Mouse (Mus musculus): Measurements from ENCODE around the gene Trappc6a. TPM values are rescaled to one million over a fixed set of nuclear protein-coding genes. Genes with fewer than 3 reads are reported as not detected.

The Trappc6a gene
- polyA plus RNA-seq, 1 experiment from 2014 or later: 51.0 TPM

DNA sequence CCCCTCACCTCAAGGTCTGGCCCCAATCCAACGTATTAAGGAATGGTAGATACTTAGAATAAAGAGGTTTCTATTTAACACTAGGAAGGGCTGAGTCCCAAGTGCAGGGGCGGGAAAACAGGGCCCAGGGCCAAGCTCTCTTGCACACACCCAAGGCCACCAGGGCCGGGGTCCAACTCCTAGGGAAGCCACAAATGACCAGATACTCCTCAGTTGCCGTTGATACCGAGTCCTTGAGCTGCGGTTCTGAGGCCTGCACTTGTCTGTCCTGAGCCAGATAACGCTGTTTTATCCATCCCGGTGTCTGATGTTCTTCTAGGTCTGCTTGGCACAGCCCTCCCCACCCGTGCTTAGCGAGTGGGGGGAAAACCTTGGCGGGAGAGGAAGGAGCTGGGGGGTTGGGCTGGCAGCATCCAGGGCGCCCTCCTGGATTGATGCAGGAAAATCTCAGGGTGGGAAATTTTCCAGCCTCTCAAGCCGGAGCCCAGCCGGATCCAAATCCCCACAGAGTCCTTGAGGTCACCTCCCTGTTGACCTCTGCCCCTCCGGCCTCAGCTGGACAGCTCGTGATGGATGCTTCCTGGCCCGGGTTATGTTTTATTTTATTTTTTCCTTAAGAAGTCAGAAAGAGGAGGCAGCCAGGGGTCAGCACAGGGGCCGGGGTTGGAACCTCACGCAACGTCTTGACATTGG lies 12.5 kb upstream of the Trappc6a start:
- H3K4me1 ChIP-seq: peaks cover 6% of the 10 kb centered on the region
- H3K4me2 ChIP-seq (replicated peaks): no peak overlapping the region
- no peak overlapping the region for H3K9ac ChIP-seq
- no peaks in the 10 kb centered on the region for H3K36me3 ChIP-seq
- WGBS: 75% methylated on average over 20 of the region's 20 CpGs
- no peak overlapping the region for H3K4me3 ChIP-seq
- no peak for ATAC-seq (ENCODE audit: low FRiP score, low read depth)
- peaks cover 26% of the 10 kb centered on the region for H3K27me3 ChIP-seq (replicated peaks)
- H3K9me3 ChIP-seq: no peaks in the 10 kb centered on the region
- no peak overlapping the region for H3K27ac ChIP-seq

DNA sequence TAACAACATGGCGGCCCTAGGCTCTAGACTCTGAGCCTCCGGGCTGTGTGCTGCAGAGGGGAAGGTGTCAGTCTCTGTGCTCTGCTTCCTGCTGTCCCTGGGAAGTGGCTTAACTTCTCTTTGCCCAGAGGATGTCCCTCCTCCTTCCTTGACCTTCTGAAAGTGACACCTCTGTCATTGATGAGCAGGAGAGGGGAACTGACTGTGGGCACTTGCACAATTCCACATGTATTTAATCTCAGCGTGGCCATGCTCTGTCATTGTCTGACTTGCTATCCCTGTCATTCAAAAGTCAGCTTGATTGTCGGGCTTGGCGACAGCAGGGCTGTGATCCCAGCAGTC lies 12.0 kb upstream of the Trappc6a start:
- H3K4me3 ChIP-seq: no peak overlapping the region
- H3K9ac ChIP-seq: no peak overlapping the region
- peaks cover 20% of the 10 kb centered on the region for H3K27me3 ChIP-seq (replicated peaks)
- WGBS: 85% methylated on average over 5 of the region's 5 CpGs
- no peak for ATAC-seq (ENCODE audit: low FRiP score, low read depth)
- no peaks in the 10 kb centered on the region for H3K36me3 ChIP-seq
- H3K9me3 ChIP-seq: no peaks in the 10 kb centered on the region
- H3K4me1 ChIP-seq: peaks cover 6% of the 10 kb centered on the region
- H3K4me2 ChIP-seq (replicated peaks): no peak overlapping the region
- no peak overlapping the region for H3K27ac ChIP-seq

- 0 out of 2 replicates have a peak overlapping the region, but pooled peaks have one; percentile 8 for H3K9ac ChIP-seq
- 74% methylated on average over 4 of the region's 4 CpGs for WGBS
- H3K4me1 ChIP-seq: no peaks in the 10 kb centered on the region
- H3K4me2 ChIP-seq (replicated peaks): no peak overlapping the region
- H3K4me3 ChIP-seq: no peak overlapping the region
- no peak overlapping the region for H3K27ac ChIP-seq
- H3K27me3 ChIP-seq (replicated peaks): peaks cover 3% of the 10 kb centered on the region; the same call in 1 of the 2 replicates
- no peaks in the 10 kb centered on the region for H3K36me3 ChIP-seq
- H3K9me3 ChIP-seq: no peaks in the 10 kb centered on the region
- no peak for ATAC-seq (ENCODE audit: low FRiP score, low read depth)
Measured at GRCm38 (mm10) chr7:19498326-19498725, 9.9 kb upstream of the Trappc6a start.

DNA sequence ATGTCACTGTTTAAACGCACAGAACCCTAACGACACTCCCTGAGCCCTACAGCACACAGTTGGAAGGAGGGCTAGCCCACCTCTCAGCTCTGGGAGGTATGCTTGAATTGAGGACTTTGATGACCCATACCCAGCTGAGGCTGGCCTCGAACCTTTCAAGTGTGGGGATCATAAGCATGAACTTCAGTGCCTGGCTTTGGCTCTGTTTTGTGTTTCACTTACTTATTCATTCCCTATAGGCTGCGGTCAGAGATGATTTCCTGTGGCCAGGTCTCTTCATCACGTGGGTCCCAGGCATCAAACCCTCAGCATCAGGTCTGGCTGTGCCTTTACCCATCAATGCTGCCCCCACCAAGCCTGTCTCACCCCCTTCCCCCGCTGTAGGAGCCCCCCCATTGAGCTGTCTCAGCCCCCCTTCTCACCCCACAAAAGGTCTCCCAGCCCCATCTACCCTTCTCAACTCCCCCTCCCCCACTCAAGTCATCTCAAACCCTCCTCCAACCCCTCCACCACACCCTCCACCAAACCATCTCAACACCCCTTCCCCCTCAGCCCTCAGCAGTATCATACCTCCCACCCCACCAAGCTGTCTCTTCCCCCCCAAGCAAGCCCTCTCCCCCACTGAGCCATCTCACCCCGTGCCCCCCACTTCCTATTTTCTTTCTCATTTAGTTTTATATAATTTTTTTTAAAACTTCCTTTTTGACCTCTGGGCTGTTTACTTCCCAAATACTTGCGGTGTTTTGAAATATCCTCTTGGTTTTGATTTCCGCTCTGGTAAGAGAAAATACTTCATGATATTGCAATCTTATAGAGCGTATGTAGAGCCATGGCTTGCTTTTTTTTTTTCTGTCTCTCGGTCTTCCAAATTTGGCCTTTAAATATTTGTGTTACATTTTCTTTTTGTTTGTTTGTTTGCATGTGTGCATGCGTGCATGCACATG lies 7.5 kb upstream of the Trappc6a start:
- WGBS: 74% methylated on average over 12 of the region's 12 CpGs
- no peaks in the 10 kb centered on the region for H3K27me3 ChIP-seq (replicated peaks)
- no peak overlapping the region for H3K4me2 ChIP-seq (replicated peaks)
- H3K9ac ChIP-seq: no peak overlapping the region
- H3K4me3 ChIP-seq: no peak overlapping the region
- H3K27ac ChIP-seq: no peak overlapping the region
- H3K4me1 ChIP-seq: no peaks in the 10 kb centered on the region
- no peaks in the 10 kb centered on the region for H3K36me3 ChIP-seq
- H3K9me3 ChIP-seq: no peaks in the 10 kb centered on the region
- no peak for ATAC-seq (ENCODE audit: low FRiP score, low read depth)

GRCm38 (mm10) chr7:19501658-19502057 lies 6.5 kb upstream of the Trappc6a start:
- Histone ChIP-seq H3K27ac (no peak overlapping the region), H3K4me2 (replicated peaks) (no peak overlapping the region), H3K9ac (no peak overlapping the region), H3K4me1 (peaks cover 2% of the 10 kb centered on the region), H3K9me3 (no peaks in the 10 kb centered on the region), H3K27me3 (replicated peaks) (no peaks in the 10 kb centered on the region), H3K4me3 (no peak overlapping the region), H3K36me3 (no peaks in the 10 kb centered on the region)
- ATAC-seq (ENCODE audit: low FRiP score, low read depth): no peak
- WGBS: 83% methylated on average over 4 of the region's 4 CpGs

DNA sequence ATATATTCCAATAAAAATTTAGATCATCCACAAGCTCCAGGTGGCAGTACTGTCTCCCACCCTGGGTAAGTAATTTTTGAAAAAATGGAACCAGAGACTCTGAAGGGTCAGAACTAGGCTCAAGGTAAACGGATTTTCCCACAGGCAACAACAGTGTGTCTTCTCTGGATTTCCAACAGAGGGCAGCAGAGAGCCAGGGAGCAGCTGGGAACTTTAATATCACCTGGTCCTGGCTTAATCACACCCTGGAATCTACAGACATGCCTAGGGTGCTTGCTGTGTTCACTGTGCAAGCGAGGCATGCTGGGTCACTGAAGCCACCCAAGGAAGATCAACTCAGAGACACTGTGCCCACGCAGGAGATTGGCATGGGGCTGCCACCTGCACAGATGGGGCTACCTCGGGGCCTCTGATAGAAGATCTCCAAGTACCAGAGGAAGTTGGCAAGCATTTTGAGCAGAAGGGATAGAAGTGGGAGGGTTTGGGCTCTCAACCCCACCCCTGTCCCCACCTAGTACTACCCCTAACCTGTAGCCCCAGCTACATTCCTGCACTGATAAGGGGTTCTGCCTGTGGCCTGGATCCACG lies 4.6 kb upstream of the Trappc6a start:
- WGBS: 38% methylated on average over 5 of the region's 5 CpGs
- Histone ChIP-seq H3K4me2 (replicated peaks) (no peak overlapping the region), H3K9me3 (no peaks in the 10 kb centered on the region), H3K36me3 (no peaks in the 10 kb centered on the region), H3K27ac (no peak overlapping the region), H3K9ac (no peak overlapping the region), H3K27me3 (replicated peaks) (no peaks in the 10 kb centered on the region), H3K4me3 (no peak overlapping the region), H3K4me1 (peaks cover 14% of the 10 kb centered on the region)
- ATAC-seq (ENCODE audit: low FRiP score, low read depth): no peak

DNA sequence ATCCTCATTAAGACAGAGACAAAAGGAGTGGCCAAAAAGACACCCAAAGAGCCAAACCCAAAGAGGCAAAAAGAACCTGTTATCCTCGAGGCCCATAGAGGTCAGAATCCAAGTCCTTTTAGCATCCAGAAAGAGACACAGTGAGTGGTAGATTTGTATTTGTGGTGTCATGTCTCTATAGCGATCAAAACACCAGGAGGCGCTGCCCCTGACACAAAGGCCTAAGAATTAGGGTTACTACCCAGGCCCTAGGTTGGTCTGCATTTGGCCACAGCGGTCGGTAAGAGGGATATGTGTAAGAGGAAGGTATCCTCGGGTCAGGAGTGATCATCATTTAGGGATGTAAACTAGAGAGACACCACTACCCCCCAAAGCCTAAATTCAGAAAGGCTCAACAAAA lies 1.9 kb upstream of the Trappc6a start:
- H3K36me3 ChIP-seq: no peaks in the 10 kb centered on the region
- no peaks in the 10 kb centered on the region for H3K9me3 ChIP-seq
- peak overlapping the region; percentile 91 for H3K4me2 ChIP-seq (replicated peaks)
- no peak overlapping the region for H3K27ac ChIP-seq
- ATAC-seq (ENCODE audit: low FRiP score, low read depth): no peak
- H3K4me3 ChIP-seq: no peak overlapping the region
- no peaks in the 10 kb centered on the region for H3K27me3 ChIP-seq (replicated peaks)
- peaks cover 17% of the 10 kb centered on the region for H3K4me1 ChIP-seq
- 27% methylated on average over 6 of the region's 6 CpGs for WGBS
- H3K9ac ChIP-seq: no peak overlapping the region

- Histone ChIP-seq H3K4me1 (peaks cover 17% of the 10 kb centered on the region), H3K36me3 (no peaks in the 10 kb centered on the region), H3K27ac (no peak overlapping the region), H3K4me2 (replicated peaks) (peak overlapping the region; percentile 91), H3K9me3 (no peaks in the 10 kb centered on the region), H3K9ac (peak overlapping the region; percentile 75), H3K4me3 (peak overlapping the region; percentile 76), H3K27me3 (replicated peaks) (no peaks in the 10 kb centered on the region)
- peak; percentile 22; the same call in 1 of the 2 replicates for ATAC-seq (ENCODE audit: low FRiP score, low read depth)
- under 1% methylated on average over 70 of the region's 71 CpGs for WGBS
Measured at GRCm38 (mm10) chr7:19506969-19507611, 1.1 kb upstream of the Trappc6a start.

GRCm38 (mm10) chr7:19507612-19507981 lies 598 bp upstream of the Trappc6a start:
- Histone ChIP-seq H3K27ac (no peak overlapping the region), H3K27me3 (replicated peaks) (no peaks in the 10 kb centered on the region), H3K36me3 (no peaks in the 10 kb centered on the region), H3K9ac (peak overlapping the region; percentile 75), H3K4me3 (peak overlapping the region; percentile 76), H3K4me1 (peaks cover 17% of the 10 kb centered on the region), H3K4me2 (replicated peaks) (peak overlapping the region; percentile 91), H3K9me3 (no peaks in the 10 kb centered on the region)
- 7% methylated on average over 18 of the region's 18 CpGs for WGBS
- no peak; the same call in 1 of the 2 replicates for ATAC-seq (ENCODE audit: low FRiP score, low read depth)

DNA sequence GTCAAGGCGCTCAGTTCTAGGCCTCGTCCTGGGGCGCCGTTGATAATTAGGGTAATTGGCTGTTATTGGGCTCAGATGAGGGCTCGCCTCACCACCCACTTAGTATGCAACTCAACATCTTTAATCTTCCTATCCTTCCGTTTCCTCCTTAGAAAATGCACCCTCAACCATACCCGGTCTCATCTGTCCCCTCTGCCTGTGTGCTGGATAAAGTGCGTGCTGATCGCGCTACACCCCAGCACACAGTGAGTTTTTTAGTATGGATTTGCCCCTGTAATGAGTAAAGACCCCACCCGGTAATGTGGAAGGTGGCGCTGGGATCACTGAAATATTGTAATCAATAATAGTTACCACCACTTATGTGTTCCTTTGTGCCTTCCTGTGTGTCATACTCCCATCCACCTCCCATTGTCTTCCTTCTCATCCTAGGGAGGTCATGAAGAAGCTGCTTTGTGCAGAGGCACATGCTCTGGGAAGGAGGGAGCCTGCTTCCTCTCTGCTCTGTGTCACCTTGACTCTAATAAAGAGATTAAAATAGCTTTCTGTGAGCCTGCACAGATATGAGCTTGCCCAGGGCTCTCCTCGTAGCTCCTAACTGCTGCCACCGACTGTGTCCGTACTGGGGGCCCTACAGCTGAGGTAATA lies 851 bp downstream of the Trappc6a start:
- Histone ChIP-seq H3K36me3 (no peaks in the 10 kb centered on the region), H3K27me3 (replicated peaks) (no peaks in the 10 kb centered on the region), H3K9me3 (no peaks in the 10 kb centered on the region), H3K4me2 (replicated peaks) (peak overlapping the region; percentile 91), H3K9ac (peak overlapping the region; percentile 86), H3K27ac (0 out of 2 replicates have a peak overlapping the region, but pooled peaks have one; percentile 38), H3K4me3 (peak overlapping the region; percentile 76), H3K4me1 (peaks cover 17% of the 10 kb centered on the region)
- WGBS: 10% methylated on average over 15 of the region's 15 CpGs
- ATAC-seq (ENCODE audit: low FRiP score, low read depth): peak; percentile 19

DNA sequence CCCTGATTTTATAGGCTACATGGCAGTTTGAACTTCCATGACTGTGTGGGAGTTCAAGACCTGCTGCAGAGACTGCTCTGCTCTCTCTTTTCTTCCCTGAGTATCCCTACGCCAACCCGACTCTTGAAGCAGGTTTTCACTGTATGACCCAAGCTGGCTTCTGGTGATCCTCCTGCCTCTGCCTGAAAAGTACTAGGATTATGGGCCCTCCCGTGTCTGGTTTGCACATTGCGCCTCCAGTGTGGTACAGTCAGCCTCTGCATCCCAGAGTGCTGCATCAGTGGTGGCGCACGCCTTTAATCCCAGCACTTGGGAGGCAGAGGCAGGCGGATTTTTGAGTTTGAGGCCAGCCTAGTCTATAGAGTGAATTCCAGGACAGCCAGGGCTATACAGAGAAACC lies 1.6 kb downstream of the Trappc6a start:
- peaks cover 17% of the 10 kb centered on the region for H3K4me1 ChIP-seq
- H3K9me3 ChIP-seq: no peaks in the 10 kb centered on the region
- no peak for ATAC-seq (ENCODE audit: low FRiP score, low read depth)
- no peak overlapping the region for H3K4me3 ChIP-seq
- H3K36me3 ChIP-seq: no peaks in the 10 kb centered on the region
- no peak overlapping the region for H3K9ac ChIP-seq
- WGBS: 96% methylated on average over 7 of the region's 7 CpGs
- peak overlapping the region; percentile 91 for H3K4me2 ChIP-seq (replicated peaks)
- H3K27ac ChIP-seq: no peak overlapping the region
- H3K27me3 ChIP-seq (replicated peaks): no peaks in the 10 kb centered on the region; the same call in 1 of the 2 replicates

Data from neural tube, embryonic 12.5 days (tissue).